Mouse (Mus musculus) splenic B cell, adult 2 months (primary cell): ENCODE measurements around the gene Aifm1.
"Not testable (repeated sequence)": the region's sequence is repeated elsewhere in the genome, so short reads cannot be mapped to it uniquely, and the experiment has no call there.

Source experiments
- DNase-seq: peaks from one replicate; pipeline ENCODE4 v3.0.0-alpha.2; 2011; ENCODE audit warnings: low read depth, low spot score
- H3K27me3 ChIP-seq: 2 replicates; pipeline ENCODE4 v1.6.1; 2012; ENCODE audit warnings: mild to moderate bottlenecking, low read length, moderate library complexity, mixed read lengths; ENCODE audit not compliant: control insufficient read depth, poor library complexity, insufficient read depth, severe bottlenecking
- H3K36me3 ChIP-seq: 2 replicates; pipeline ENCODE4 v1.6.1; 2012; ENCODE audit warnings: mild to moderate bottlenecking, low read length, moderate library complexity, mixed read lengths; ENCODE audit not compliant: control insufficient read depth, poor library complexity, insufficient read depth, severe bottlenecking

The Aifm1 gene

GRCm38 (mm10) chrX:48444677-48445076 is 68.7 kb downstream of the Aifm1 start:
- no peaks in the 10 kb centered on the region for H3K36me3 ChIP-seq
- no peak for DNase-seq

DNA sequence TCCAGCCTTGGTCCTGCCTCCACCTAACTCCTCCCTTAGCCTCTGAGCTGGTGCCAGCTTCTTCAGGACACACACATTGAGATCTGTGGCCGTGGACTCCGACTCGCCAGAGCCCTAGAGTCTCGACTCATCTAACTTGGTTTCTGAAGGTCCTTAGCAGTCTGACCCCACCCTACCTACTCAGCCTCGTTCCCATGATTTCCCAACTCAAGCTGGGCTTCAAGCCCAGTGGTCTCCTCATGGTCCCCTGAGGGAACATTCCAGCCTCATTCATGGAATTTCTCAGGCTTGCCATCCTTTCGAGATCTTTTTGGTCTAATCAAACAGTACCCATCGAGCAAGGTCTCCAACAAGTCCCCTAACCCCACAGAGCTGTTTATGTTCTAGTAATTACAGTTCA is 71.4 kb downstream of the Aifm1 start:
- DNase-seq: no peak

More at GRCm38 (mm10) chrX:48444677-48445076, 68.7 kb downstream of the Aifm1 start:
- H3K27me3 ChIP-seq: no peaks in the 10 kb centered on the region

GRCm38 (mm10) chrX:48441548-48441947 is 71.8 kb downstream of the Aifm1 start:
- DNase-seq: no peak
- Histone ChIP-seq H3K36me3 (no peaks in the 10 kb centered on the region), H3K27me3 (no peaks in the 10 kb centered on the region)

More for the DNA sequence above, 71.4 kb downstream of the Aifm1 start:
- no peaks in the 10 kb centered on the region for H3K27me3 ChIP-seq
- no peaks in the 10 kb centered on the region for H3K36me3 ChIP-seq

GRCm38 (mm10) chrX:48439036-48439435 is 74.3 kb downstream of the Aifm1 start:
- Histone ChIP-seq H3K36me3 (no peaks in the 10 kb centered on the region), H3K27me3 (no peaks in the 10 kb centered on the region)
- DNase-seq: no peak

GRCm38 (mm10) chrX:48436082-48436481 is 77.3 kb downstream of the Aifm1 start:
- DNase-seq, H3K36me3 ChIP-seq, H3K27me3 ChIP-seq: not testable (repeated sequence)

GRCm38 (mm10) chrX:48435477-48435900 is 77.9 kb downstream of the Aifm1 start:
- DNase-seq: no peak

DNA sequence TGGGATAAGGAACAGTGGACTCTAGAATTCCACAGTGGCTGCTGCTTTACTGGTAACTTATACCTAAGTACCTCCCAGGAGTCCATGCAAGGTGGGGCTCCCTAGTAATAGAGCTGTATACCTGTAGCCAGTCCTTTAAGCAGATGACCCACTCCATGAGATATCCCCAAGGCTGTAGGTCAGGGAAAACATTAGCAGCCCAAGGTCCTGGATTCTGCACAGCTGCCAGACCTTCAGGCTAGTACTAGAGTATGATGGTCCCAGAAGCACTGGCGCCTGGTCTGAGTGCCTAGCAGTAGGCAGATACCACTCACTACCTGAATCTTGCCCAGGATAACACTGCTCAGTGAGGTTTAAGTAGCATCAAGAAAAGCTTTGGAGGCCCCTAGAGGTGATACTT is 79.1 kb downstream of the Aifm1 start:
- no peak for DNase-seq
- no peaks in the 10 kb centered on the region for H3K36me3 ChIP-seq
- H3K27me3 ChIP-seq: no peaks in the 10 kb centered on the region

More at GRCm38 (mm10) chrX:48435477-48435900, 77.9 kb downstream of the Aifm1 start:
- Histone ChIP-seq H3K36me3 (no peaks in the 10 kb centered on the region), H3K27me3 (no peaks in the 10 kb centered on the region)

DNA sequence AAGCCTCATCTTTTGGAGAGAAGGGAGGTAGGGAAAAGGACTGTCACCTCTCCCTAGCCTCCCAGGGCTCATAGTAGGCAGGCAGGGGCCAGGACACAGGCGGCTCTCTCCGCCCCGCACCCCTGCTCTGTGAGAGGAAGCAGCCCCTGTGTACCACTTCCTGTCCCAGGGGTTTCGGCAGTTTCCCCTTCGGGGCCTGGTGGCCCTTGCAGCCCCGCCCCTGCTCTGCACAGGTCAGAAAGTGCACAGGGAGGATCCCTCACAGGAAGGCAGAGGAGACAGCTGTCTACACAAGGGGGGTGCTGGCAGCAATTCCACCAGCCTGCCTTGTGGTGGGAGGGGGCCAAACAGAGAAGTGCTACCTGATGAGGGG is 79.8 kb downstream of the Aifm1 start:
- DNase-seq: peak; percentile 85
- Histone ChIP-seq H3K27me3 (no peaks in the 10 kb centered on the region), H3K36me3 (no peaks in the 10 kb centered on the region)

DNA sequence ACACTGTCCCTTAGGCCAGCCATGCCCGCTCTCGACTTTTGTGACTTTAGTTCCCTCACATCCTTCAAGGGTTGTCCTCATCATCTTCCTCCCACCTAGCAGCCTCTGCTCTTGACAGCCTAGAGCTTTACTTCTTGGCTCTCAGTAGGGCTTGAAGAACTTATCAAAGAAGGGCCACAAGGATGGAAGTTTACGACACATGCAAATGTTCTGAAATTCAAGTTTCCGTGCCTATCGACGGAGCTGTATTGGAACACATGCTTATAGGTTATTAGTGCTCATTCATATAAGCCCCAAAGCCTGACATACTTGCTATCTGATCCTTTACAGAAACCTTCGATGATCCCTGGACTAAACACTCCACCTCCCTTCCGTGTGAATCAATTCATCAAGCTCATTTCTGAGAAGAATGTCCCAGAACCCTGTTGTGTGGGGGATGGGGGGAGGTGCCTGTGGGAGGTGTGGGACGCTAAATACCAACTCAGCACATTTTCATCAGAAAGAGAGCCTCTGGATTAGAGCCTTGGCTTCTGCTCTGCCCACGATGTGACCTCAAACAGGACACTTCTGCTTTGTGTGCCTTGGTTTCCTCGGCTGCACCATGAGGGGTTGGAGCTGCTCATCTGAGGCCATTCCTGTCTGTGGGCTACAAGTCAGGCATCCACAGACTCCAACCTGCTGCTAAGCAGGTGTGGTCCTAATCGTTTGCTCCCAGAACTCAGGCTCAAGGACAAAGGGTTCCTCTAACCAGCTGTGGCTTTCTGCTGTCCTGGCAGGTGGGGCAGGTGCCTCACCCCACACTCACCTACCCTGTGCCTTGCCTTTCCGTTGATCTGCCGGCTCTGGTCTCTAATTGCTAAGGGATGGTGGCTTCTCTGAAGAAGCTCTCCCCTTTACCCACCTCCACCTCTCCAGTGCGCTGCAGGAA is 80.5 kb downstream of the Aifm1 start:
- no peak for DNase-seq
- H3K36me3 ChIP-seq: no peaks in the 10 kb centered on the region
- H3K27me3 ChIP-seq: no peaks in the 10 kb centered on the region

DNA sequence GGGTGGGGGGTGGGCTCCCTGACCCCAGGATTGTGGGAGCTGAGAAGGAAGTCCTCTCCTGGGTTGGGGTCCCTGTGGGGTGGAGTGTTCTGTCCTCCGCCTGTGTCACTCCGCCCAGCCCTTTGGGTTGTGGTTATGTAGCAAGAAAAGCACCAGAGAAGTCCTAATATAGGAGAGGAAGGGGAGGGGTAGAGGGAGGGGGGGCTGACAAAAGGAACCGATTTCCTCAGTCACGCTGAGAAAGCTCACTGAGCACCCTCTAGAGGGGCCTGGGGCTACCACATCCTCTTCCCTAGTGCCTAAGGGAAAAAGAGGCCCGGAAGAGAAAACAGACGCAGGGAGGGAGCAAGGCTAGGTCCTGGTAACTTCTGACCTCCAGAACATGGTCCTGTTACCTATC is 83.8 kb downstream of the Aifm1 start:
- Histone ChIP-seq H3K27me3 (no peaks in the 10 kb centered on the region), H3K36me3 (no peaks in the 10 kb centered on the region)
- peak; percentile 51 for DNase-seq

DNA sequence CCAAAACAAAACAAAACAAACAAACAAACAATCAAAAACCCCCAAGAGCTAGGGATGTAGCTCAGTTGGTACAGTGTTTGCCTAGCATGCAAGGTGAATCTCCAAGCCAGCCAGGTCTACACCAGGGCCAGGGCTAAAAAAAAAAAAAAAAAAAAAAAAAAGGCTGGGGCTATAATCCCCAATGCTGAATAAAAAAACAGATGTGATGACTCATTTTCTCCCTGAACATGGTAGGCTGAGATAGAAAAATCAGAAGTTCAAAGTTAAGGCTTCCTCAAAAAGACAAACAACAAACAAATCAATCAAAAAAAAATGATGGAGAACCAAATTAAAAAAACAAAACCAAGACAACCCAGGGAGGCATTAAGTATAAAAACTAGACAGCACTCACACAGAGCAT is 84.3 kb downstream of the Aifm1 start:
- Histone ChIP-seq H3K27me3 (no peaks in the 10 kb centered on the region), H3K36me3 (no peaks in the 10 kb centered on the region)
- no peak for DNase-seq

DNA sequence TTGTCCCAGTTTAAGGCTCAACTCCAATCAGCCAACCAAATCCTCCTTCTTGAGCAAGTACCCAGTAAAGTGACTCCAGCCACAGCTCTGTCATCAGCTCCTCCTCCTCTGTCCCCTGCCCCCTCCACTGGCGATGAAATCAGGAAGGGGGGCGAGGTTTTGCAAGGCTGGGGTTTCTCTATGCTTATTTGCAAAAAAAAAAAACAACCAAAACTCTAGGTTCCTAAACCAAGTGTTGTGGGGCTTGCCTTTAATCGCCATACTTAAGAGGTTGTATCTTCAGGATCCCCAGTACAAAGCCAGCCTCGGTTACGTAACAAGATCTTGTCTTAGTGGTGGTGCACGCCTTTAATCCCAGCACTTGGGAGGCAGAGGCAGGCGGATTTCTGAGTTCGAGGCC is 84.7 kb downstream of the Aifm1 start:
- H3K36me3 ChIP-seq: no peaks in the 10 kb centered on the region
- no peaks in the 10 kb centered on the region for H3K27me3 ChIP-seq
- no peak for DNase-seq

DNA sequence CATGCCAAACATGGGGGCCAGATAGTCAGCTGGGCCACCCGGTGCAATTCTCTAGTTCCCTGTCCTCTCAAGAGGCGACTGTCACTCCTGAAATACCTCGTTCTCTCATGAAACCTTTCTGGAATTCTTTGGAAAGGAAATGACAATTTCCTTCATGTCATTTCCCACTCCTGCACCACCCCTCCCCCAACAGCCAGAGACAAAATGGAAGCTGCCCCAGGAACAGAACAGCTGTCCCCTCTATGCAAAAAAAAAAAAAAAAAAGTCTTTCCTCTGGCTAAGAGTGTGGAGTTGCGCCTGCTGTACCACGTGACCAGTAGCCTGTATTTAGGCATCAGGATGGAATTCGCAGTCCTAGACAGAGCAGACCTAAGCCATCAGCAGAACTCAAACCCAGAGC is 85.1 kb downstream of the Aifm1 start:
- no peak for DNase-seq
- Histone ChIP-seq H3K27me3 (no peaks in the 10 kb centered on the region), H3K36me3 (no peaks in the 10 kb centered on the region)

GRCm38 (mm10) chrX:48425280-48425679 is 88.1 kb downstream of the Aifm1 start:
- DNase-seq: no peak
- peaks cover under 1% of the 10 kb centered on the region; the same call in 1 of the 2 replicates for H3K36me3 ChIP-seq

More at GRCm38 (mm10) chrX:48425280-48425679, 88.1 kb downstream of the Aifm1 start:
- no peaks in the 10 kb centered on the region for H3K27me3 ChIP-seq
